Mouse (Mus musculus): ENCODE measurements around the gene Ptpra. TPM values are rescaled to one million over a fixed set of nuclear protein-coding genes. Genes with fewer than 3 reads are reported as not detected.

The Ptpra gene
- total and polyA plus RNA-seq, 2 experiments from 2014 or later: 154 to 162 TPM

DNA sequence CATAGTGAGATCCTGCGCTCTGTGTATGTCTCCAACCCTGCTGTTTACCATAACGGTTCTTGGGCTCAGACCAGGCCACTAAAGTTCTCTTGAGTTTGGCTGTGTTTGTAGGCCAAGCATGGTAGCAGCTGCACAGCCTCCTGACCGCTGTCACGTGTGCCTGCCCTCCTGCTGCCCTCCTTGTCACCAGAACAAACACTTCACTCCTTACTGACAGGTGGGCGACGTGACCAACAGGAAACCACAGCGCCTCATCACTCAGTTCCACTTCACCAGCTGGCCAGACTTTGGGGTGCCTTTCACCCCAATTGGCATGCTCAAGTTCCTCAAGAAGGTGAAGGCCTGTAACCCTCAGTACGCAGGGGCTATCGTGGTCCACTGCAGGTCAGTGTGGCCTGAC, 90.2 kb downstream of the Ptpra start:
- 94% methylated on average over 9 of the region's 9 CpGs for WGBS

DNA sequence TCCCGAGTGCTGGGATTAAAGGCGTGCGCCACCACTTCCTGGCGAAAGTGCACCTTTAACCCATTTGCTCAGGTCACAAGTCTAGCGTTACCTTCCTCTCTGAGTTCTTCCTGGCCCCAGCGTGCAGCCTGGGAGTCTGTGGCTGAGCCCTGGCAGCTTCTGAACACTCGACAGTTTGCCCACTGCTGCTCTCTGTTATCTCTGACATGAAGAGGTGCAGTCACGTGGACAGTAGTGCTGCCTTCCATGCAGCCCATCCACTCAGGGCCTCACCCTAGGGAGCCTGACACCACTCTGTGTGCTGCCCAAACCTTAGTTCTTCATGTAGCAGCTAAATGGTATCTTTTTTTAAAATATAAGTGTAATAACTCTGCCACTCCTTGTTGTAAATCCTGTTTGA, 96.9 kb downstream of the Ptpra start:
- H3K9me3 ChIP-seq (ENCODE audit: low read length): no peaks in the 10 kb centered on the region
- ATAC-seq (no peak), DNase-seq (no peak)
- H3K9ac ChIP-seq: no peak overlapping the region
- no peak overlapping the region for H3K4me3 ChIP-seq (ENCODE audit: low read depth, low read length)
- WGBS: 91% methylated on average over 8 of the region's 8 CpGs
- H3K4me1 ChIP-seq (ENCODE audit: insufficient read depth): no peaks in the 10 kb centered on the region
- no peaks in the 10 kb centered on the region for H3K27me3 ChIP-seq (ENCODE audit: insufficient read depth, low read length)
- no peak overlapping the region for H3K4me2 ChIP-seq (ENCODE audit: low read depth)
- peaks cover 91% of the 10 kb centered on the region for H3K36me3 ChIP-seq (ENCODE audit: insufficient read depth)
- no peak overlapping the region for H3K27ac ChIP-seq (ENCODE audit: low read depth, low read length)
- no peak for TF ChIP-seq CTCF (IDR thresholded peaks at IDR 0.05; ENCODE audit: low read depth)

More for the DNA sequence above, 90.2 kb downstream of the Ptpra start:
- peaks cover 92% of the 10 kb centered on the region for H3K36me3 ChIP-seq (ENCODE audit: insufficient read depth)
- DNase-seq (no peak), ATAC-seq (no peak)
- no peak overlapping the region for H3K4me3 ChIP-seq (ENCODE audit: low read depth, low read length)
- no peaks in the 10 kb centered on the region for H3K4me1 ChIP-seq (ENCODE audit: insufficient read depth)
- H3K9me3 ChIP-seq (ENCODE audit: low read length): no peaks in the 10 kb centered on the region
- no peak overlapping the region for H3K9ac ChIP-seq
- H3K4me2 ChIP-seq (ENCODE audit: low read depth): no peak overlapping the region
- H3K27ac ChIP-seq (ENCODE audit: low read depth, low read length): no peak overlapping the region
- no peak for TF ChIP-seq CTCF (IDR thresholded peaks at IDR 0.05; ENCODE audit: low read depth)
- no peaks in the 10 kb centered on the region for H3K27me3 ChIP-seq (ENCODE audit: insufficient read depth, low read length)

DNA sequence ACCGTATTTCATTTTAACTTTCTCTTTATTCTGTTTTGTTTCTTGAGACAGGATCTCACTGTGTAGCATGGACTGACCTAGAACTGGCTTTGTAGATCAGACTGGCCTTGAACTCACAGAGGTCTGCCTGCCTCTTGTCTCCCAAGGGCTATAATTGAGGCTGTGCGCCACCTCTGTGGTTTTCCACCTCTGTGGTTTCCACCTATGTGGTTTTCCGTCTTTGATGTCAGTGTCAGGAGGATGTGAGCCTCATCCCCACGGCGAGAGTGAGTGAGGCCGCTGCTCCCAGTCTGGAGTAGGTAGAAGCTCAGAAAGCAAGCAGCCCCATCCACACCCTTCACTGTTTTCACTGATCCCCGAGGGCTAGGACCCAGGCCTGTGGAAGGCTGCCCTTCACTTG, 104.8 kb downstream of the Ptpra start:
- 93% methylated on average over 7 of the region's 7 CpGs for WGBS
- H3K4me3 ChIP-seq (ENCODE audit: low read depth, low read length): no peak overlapping the region
- no peak overlapping the region for H3K27ac ChIP-seq (ENCODE audit: low read depth, low read length)
- no peak overlapping the region for H3K4me2 ChIP-seq (ENCODE audit: low read depth)
- DNase-seq (no peak), ATAC-seq (no peak)
- peaks cover 76% of the 10 kb centered on the region for H3K36me3 ChIP-seq (ENCODE audit: insufficient read depth)
- no peak for TF ChIP-seq CTCF (IDR thresholded peaks at IDR 0.05; ENCODE audit: low read depth)
- H3K9me3 ChIP-seq (ENCODE audit: low read length): no peaks in the 10 kb centered on the region
- H3K4me1 ChIP-seq (ENCODE audit: insufficient read depth): no peaks in the 10 kb centered on the region
- H3K27me3 ChIP-seq (ENCODE audit: insufficient read depth, low read length): no peaks in the 10 kb centered on the region
- H3K9ac ChIP-seq: no peak overlapping the region

DNA sequence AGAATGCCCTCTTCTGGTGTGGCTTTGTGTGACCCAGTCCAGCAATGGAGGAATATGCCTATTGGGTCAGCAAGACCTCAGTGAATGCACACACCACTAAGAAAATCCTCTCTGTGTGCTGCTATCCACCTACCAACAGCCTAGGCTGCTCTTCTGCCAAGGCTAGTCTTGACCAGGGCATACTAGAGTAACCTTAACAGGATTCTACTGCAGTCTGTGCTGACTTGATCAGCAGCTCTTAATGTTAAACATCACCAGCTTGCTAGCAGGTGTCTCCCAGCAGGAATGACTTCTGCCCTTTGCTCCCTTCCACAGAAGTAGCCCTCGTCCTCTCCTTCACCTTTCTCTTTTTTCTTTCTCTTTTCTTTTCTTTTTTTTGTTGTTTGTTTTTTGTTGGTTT, 106.2 kb downstream of the Ptpra start:
- ATAC-seq (no peak), DNase-seq (no peak)
- no peak for TF ChIP-seq CTCF (IDR thresholded peaks at IDR 0.05; ENCODE audit: low read depth)
- H3K4me1 ChIP-seq (ENCODE audit: insufficient read depth): no peaks in the 10 kb centered on the region
- H3K36me3 ChIP-seq (ENCODE audit: insufficient read depth): peaks cover 64% of the 10 kb centered on the region
- H3K27me3 ChIP-seq (ENCODE audit: insufficient read depth, low read length): no peaks in the 10 kb centered on the region
- H3K9me3 ChIP-seq (ENCODE audit: low read length): no peaks in the 10 kb centered on the region
- H3K27ac ChIP-seq (ENCODE audit: low read depth, low read length): no peak overlapping the region
- WGBS: 85% methylated on average over 1 of the region's 1 CpGs
- no peak overlapping the region for H3K4me2 ChIP-seq (ENCODE audit: low read depth)
- no peak overlapping the region for H3K4me3 ChIP-seq (ENCODE audit: low read depth, low read length)
- no peak overlapping the region for H3K9ac ChIP-seq

DNA sequence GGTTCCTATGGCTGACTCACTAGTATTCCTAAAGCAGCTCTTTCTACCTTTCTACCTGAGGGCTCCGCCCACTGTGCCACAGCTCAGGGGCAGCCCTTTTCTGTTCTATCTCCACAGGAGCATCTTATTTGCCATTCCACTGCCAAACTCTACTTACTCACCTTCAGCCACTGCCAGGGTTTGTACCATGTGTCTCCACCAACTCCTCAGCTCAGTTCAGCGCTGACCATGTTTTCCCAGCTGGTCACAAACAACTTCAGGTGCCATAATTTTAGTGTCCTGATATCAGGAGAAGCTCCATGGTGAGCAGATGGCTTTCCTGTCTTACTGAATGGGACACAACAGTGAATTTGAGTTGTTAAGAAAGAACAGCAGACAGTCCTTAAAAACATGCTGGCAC, 107.4 kb downstream of the Ptpra start:
- Histone ChIP-seq H3K27ac (ENCODE audit: low read depth, low read length) (no peak overlapping the region), H3K4me2 (ENCODE audit: low read depth) (no peak overlapping the region), H3K27me3 (ENCODE audit: insufficient read depth, low read length) (no peaks in the 10 kb centered on the region), H3K4me1 (ENCODE audit: insufficient read depth) (no peaks in the 10 kb centered on the region), H3K4me3 (ENCODE audit: low read depth, low read length) (no peak overlapping the region), H3K9ac (no peak overlapping the region), H3K9me3 (ENCODE audit: low read length) (no peaks in the 10 kb centered on the region), H3K36me3 (ENCODE audit: insufficient read depth) (peaks cover 52% of the 10 kb centered on the region)
- 99% methylated on average over 2 of the region's 2 CpGs for WGBS
- TF ChIP-seq CTCF (IDR thresholded peaks at IDR 0.05; ENCODE audit: low read depth): no peak
- DNase-seq: no peak
- ATAC-seq: no peak

DNA sequence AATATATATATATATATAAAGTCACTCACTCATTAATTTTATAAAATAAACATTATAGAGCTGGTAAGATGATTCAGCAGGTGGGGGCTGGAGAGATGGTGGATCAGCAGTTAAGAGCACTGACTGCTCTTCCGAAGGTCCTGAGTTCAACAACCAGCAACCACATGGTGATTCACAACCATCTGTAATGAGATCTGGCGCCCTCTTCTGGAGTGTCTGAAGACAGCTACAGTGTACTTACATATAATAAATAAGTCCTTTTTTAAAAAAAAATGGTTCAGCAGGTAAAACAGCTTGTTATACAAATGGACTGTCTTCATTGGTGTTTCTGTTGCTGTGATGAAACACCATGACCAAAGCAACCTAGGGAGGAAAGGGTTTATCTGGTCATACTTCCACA, 107.9 kb downstream of the Ptpra start:
- no peak for ATAC-seq
- Histone ChIP-seq H3K36me3 (ENCODE audit: insufficient read depth) (peaks cover 48% of the 10 kb centered on the region), H3K4me2 (ENCODE audit: low read depth) (no peak overlapping the region), H3K4me1 (ENCODE audit: insufficient read depth) (no peaks in the 10 kb centered on the region), H3K9ac (no peak overlapping the region), H3K4me3 (ENCODE audit: low read depth, low read length) (no peak overlapping the region), H3K9me3 (ENCODE audit: low read length) (no peaks in the 10 kb centered on the region), H3K27me3 (ENCODE audit: insufficient read depth, low read length) (no peaks in the 10 kb centered on the region), H3K27ac (ENCODE audit: low read depth, low read length) (no peak overlapping the region)
- DNase-seq: no peak
- 76% methylated on average over 2 of the region's 2 CpGs for WGBS
- TF ChIP-seq CTCF (IDR thresholded peaks at IDR 0.05; ENCODE audit: low read depth): no peak; the same call in none of the 2 replicates

DNA sequence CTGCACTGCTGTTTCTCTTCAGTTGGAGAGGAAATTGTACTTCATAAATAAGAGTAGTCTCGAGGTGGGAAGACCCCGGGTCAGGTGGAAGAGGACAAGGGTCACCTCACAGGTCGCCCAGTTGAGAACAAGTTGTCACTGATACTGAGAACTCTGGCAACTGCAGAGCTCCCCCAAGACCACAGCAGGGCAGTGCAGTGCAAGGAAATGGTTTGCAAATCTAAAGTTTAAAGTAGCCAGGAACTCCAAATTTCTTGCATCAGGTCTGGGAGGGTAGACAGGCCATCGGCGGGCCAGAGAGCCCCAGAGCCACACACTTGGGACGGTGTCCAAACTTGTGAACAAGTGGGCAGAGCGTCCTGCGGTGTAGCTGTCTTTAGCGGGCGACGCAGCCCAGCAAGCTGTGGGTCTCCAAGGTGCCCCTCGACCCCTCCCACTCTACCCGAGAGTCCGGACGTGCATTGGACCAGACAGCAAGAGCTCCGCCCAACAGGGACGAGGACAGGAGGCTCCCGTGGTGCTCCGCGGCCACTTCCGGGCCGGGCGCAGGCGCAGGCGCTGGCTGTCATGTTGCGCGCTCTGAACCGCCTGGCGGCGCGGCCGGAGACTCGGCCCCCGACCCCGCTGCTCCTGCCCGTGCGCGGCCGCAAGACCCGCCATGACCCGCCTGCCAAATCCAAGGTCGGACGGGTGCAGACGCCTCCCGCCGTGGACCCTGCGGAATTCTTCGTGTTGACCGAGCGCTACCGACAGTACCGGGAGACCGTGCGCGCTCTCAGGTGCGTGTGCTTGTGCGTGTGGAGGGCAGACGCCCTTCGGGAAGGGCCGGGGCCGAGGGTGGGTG, 113.4 kb downstream of the Ptpra start, which contains the start of gene Mrps26:
Gene Mrps26, plus strand, starts transcription at position 531 of the 844 bp plus-strand sequence.
- peak; percentile 52 for TF ChIP-seq CTCF (IDR thresholded peaks at IDR 0.05; ENCODE audit: low read depth)
- peaks cover 7% of the 10 kb centered on the region for H3K4me1 ChIP-seq (ENCODE audit: insufficient read depth)
- H3K27ac ChIP-seq (ENCODE audit: low read depth, low read length): peak within 1 kb of the TSS; percentile 45; the same call in 1 of the 2 replicates
- peak within 1 kb of the TSS; percentile 82 for H3K4me3 ChIP-seq (ENCODE audit: low read depth, low read length)
- peak within 1 kb of the TSS; percentile 90 for H3K9ac ChIP-seq
- peak within 1 kb of the TSS; percentile 84 for H3K4me2 ChIP-seq (ENCODE audit: low read depth)
- no peaks in the 10 kb centered on the region for H3K27me3 ChIP-seq (ENCODE audit: insufficient read depth, low read length)
- WGBS: under 1% methylated on average over 61 of the region's 61 CpGs
- peak; percentile 99 for ATAC-seq
- peak; percentile 92 for DNase-seq
- peaks cover 18% of the 10 kb centered on the region for H3K36me3 ChIP-seq (ENCODE audit: insufficient read depth)
- H3K9me3 ChIP-seq (ENCODE audit: low read length): no peaks in the 10 kb centered on the region
